Mouse (Mus musculus): ENCODE measurements around the gene Adcy1.

Gene Adcy1

DNA sequence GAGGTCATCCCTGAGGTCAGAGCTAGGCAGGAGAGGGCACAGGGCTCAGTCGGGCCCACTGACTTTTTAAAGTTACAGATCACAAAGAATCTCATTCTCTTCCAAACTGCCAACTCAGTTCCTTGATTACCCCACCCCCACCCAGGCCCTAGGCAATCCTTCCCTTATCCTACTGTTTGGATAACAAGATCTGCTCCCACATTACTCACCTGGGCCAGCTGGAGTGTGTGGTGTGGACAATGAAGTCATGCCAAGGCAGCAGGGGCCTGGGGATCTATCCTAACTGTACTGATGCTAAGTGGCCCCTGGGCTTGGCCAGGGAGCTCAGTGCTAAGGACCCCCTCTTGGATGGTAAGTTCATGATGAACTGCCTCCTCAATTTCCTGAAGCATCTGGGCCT lies 121.1 kb downstream of the Adcy1 start:
- DNase-seq (ENCODE audit: low read depth, low spot score): no peak

DNA sequence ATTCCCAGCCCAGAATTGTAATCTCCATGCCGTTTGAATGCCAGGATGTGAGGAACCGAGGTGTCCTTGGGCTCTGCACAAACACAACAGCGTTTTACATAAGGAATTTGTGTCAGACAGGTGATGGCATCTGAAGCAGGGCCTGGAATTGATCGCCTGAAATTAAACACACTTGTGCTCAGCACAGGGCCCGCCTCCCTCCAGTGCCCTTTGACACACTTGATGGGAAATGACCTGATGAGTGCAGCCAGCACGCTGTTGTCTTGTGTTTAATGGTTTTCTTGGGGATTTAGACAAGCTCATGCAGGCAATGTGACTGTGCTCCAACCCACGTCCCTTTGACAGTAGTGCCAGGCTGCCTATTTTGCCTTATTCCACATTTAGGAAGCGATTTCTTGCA lies 124.2 kb downstream of the Adcy1 start:
- DNase-seq (ENCODE audit: low read depth, low spot score): no peak

DNA sequence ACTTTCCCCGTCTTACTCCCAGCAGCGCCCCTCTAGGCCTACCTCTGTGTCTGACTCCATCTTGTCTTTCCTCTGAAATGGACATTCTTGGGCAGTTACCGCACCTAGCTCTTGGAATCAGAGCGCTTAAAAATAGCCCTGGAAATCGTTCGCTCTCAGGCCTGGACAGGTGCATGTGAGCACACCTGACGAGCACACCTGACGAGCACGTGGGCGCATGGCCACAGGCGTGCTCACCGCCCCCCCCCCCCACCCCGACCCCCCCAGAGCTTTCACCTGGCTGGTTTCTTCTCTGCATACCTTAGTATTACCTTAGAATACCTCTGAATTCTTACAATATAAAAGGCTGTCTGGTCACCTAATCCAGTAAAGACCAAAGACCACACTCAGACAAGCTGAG lies 125.2 kb downstream of the Adcy1 start, which contains the start of gene Gm11985:
Gene Gm11985 (minus strand): TSS at position 101 of the 400 bp plus-strand sequence.
- no peak for DNase-seq (ENCODE audit: low read depth, low spot score)

DNA sequence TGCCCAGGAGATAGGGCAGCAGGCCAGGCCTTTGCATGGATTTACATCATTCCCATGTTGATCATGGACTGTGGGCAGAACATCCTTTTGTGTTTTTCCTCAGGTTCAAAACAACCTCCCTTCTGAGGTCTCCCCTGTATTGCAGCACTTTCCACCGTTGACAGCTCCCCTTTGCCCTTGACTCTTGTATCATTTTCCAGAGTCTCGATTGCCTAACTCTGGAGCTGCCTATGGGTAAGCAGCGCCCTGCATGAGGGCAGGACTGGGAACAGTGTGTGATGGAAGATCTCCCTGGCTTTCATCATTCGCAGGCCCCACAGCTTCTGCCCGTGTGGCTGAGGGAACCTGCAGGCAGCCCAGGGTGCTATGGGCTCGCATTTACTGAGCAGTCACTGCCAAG lies 129.4 kb downstream of the Adcy1 start:
- no peak for DNase-seq (ENCODE audit: low read depth, low spot score)

DNA sequence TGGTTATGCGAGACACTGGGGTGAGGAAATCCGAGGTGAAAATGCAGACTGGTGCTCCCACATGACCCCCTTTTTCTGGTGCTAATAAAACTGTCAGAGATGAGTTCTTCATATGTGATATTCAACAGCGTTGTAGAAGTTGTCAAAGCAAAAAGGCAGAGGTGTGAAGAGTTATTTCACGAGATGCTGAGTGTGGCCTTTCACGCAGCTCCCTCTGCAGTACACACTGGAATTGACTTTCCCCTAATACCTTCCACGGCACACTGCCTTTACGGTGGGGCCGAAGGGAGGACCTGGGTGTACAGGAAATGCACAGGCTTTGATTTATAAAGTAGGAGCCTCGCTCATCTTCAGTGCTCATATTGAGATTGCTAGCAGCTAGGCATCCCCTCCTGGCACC lies 129.8 kb downstream of the Adcy1 start:
- DNase-seq (ENCODE audit: low read depth, low spot score): no peak

DNA sequence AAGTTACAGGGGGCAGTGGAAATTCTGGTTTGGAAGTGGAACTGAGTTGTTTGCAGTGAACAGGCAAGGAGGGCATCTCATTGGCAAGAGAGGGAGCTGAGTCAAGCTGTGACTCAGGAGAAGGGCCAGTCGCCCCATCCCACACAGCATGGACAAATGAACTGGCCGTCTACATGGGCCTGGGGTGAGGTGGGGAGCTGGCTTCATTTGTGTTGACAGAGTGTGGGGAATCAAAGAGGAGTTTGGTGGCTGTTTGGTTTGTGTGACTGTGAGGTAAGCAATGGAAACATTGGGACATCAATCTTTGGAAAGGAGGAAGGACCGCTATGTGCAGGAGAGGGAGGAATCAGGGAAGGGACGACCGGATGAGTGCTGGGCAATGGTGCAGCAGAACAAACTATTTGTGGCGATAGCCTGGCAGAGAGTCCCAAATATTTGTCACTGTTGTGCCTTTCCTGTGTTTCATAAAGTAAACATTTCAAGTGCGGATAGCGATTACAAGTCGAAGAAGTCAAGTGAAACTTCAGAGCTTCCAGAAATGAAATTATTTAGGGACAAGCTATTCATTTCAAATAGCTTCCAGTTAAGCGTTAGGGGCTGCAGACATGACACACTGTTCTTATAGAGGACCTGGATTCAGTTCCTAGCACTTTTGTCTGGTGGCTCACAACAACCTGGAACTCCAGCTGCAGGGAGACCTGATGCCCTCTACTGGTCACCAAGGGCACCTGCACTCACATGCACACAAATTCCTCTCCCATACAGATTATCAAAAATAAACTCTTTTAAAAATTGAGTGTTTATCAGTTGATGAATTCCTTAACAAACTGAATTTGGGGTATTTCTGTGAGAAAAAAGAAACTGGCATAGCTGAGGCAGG lies 131.4 kb downstream of the Adcy1 start:
- DNase-seq (ENCODE audit: low read depth, low spot score): no peak

DNA sequence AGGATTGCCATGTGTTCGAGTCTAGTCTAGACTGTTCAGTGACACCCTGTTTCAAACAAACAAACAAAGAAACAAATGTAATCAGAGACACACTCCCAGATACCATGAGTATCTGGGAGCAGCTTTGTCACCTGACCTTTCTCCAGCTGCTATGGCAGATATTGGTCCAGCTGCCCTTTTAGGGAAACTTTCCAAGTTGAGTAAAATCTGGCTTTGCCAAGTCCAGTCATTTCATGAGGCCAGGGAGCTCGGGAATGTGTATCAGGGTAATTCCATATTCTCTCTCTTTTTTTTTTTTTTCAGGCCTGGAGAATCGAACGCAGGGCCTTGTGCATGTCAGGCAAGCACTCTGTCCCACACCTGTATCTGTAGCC lies 132.0 kb downstream of the Adcy1 start:
- DNase-seq (ENCODE audit: low read depth, low spot score): no peak

DNA sequence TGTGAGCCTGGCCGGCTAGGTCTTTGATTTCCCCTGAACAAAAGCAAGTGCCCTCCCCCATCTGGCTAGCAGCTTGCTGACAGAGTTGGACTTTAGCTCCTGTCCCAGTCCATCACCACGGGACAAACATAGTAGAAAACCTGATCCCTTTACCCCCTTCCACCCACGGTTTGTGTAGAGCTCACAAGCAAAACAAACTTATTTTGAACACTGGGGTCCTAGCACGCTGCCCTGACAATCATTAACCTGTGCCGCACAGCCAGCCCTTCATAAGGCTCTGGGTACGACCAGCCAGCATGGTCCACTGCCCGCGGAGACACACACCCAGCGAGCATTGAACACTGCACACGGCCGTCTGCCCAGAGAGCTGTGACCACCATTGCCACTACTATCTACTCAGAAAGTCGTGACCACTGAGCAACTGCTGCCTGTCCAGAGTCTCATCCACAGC lies 134.2 kb downstream of the Adcy1 start, which contains the start of gene Igfbp1:
Gene Igfbp1 (plus strand): TSS at position 292 of the 451 bp plus-strand sequence.
- DNase-seq (ENCODE audit: low read depth, low spot score): no peak

DNA sequence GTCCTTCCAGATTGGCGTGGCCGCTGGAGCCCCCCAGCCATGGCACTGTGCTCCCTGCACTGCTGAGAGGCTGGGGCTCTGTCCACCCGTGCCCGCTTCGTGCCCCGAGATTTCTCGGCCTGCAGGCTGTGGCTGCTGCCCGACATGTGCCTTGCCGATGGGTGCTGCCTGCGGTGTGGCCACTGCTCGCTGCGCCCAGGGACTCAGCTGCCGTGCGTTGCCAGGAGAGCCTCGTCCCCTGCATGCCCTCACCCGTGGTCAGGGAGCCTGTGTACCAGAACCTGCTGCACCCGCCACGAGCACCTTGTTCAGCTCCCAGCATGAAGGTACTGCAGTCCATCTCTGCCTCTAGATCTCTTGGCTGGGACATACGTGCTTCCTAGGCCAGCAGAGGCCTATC lies 134.7 kb downstream of the Adcy1 start:
- DNase-seq (ENCODE audit: low read depth, low spot score): no peak

DNA sequence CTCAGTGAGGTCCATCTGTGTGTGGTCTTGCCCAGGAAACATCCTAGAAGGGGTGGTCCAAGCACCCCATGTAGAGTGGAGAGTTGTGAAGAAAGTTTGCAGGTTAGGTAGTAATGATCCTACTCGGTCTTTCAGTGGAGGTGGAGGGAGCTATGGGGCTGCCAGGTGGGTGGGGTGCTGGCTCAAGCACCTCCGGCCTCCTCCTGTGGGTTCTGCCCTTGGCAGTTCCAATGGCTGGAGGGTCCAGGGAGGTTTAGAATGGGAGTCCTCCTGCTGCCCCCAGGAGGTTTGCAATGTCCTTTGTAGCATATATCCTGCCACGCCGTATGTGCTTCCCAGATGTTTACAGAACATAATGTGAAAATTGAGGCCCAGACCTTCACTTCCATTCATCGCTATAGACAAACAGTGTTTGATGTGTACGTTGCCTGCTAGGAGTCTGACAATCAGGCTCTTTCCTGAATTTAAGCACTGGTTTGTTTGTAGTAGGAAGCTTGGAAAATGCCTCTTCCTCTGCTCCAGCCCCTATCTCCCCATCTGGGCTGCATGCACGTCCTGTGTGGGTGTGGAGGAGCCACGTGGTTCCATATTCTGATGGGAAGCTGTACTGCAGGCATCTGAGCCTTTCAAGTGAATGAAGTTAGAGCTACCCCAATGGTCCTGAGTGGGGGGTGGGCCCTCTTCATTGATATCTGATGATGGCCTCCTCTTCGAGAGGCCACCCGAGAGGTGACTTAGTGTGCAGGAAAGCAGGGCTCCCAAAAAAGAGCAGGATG lies 135.4 kb downstream of the Adcy1 start:
- DNase-seq (ENCODE audit: low read depth, low spot score): no peak

DNA sequence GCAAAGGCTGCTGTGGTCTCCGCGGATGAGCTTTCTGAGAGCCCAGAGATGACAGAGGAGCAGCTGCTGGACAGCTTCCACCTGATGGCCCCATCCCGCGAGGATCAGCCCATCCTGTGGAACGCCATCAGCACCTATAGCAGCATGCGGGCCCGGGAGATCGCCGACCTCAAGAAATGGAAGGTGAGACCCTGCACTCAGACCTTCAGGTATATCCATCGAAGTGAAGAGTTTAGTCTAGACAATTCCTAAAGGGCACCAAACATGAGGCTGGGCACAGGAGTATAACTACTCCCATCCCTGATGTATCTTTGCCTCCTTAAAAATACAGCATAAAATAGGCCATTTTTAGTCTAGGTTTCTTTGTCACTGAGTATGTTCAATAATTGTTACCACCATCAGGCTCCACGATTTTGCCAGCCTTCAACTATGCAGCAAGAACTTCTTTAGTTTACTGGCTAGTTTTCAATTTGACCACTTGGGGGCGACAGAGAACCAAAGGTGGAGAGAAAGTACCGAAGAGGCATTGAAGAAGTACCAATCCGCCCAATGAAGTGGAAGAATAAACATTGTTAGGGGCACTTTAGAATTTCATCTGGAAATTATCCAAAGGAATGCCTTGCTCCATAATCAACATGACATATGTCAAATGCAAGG lies 136.6 kb downstream of the Adcy1 start:
- DNase-seq (ENCODE audit: low read depth, low spot score): peak; percentile 28

DNA sequence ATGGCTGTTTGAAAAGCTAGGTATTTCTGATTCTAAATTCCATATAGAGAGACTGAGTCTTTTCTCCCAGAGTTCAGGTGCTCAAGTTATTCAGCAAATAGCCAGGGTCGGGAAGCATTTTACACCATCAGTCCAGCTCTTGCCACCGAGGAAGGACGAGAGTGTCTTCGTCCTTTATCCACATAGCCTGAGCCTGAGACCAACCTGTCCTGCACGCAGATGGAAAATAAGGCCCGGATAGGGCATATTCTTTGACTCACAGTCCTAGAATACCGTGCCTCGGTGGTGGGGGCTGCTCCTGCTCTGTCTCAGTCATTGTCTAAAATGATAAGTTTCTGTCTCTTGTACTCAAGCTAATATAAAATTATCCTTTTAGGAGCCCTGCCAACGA lies 137.1 kb downstream of the Adcy1 start:
- DNase-seq (ENCODE audit: low read depth, low spot score): no peak

DNA sequence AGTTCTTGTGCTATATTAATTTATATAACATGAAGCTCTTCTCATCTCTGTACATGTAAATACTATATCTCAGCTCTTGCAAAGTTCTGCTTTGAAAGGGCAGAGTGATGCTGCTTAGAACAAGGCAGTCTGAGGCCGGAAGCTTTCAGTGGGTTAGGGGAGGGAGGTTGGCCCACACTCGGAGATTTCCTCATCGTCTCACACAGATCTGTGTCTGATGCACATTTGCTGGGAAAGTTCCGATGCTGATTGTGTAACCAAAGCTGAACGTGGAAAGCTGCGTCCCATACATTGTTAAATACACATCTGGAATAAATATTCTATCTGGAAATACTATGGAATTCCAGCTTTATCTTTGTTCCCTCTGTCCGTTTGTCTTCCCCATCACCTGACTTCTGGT lies 138.9 kb downstream of the Adcy1 start:
- DNase-seq (ENCODE audit: low read depth, low spot score): no peak

DNA sequence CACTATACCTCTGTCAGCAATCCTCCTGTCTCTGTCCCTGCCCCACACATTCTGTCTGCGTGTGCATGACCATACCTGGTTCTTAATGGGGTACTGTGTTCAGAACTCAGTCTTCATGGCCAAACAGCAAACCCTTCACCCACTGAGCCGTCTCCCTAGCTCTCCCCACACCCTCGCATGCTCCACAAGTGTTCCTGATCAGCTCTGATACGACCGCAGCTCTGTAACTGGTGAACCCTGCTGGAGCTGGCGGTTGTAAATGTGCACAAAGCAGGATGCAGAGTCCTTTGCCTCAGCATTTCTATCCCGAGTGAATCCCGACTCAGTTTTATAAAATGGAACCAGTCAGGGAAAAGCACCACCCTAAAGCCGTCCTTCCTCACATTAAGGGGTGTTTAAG lies 140.6 kb downstream of the Adcy1 start:
- no peak for DNase-seq (ENCODE audit: low read depth, low spot score)

DNA sequence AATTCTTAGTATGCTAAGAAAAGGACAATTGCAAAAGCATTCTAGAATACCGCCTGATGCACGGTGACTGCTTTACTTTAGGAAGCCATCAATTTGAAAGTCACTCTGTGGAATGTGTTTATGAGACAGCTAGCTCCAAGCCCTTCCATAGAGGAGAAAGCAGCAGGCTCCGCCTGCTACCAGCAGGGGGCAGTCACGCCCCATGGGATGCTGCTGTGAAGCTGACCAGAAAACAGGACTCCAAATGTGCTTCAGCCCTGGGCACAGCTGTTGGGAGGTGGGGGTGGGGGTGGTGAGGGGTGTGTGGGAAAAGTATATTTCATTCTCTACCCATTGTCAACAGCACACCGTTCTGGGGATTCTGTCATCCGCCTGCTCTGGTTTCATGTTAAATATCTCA lies 147.1 kb downstream of the Adcy1 start:
- DNase-seq (ENCODE audit: low read depth, low spot score): no peak

DNA sequence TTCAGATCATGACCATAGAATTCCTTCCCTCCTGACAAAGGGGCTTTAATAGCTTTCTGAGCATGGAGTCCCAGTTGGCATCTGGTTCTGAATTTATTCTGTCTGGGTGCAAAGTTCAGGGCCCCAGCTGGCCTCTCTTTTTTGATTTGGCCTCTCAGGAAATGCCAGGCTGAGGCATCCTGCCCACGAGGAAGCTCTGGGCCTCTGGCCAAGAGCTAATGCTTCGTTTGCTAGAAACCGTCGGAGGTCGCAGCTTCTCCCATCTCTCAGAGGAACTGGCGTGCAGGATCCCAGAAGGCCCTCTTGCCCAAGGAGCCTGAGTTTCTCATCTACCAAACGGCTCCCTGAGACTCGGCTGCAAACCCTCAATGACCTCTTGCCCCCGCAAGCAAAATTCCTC lies 147.9 kb downstream of the Adcy1 start:
- no peak for DNase-seq (ENCODE audit: low read depth, low spot score)

DNA sequence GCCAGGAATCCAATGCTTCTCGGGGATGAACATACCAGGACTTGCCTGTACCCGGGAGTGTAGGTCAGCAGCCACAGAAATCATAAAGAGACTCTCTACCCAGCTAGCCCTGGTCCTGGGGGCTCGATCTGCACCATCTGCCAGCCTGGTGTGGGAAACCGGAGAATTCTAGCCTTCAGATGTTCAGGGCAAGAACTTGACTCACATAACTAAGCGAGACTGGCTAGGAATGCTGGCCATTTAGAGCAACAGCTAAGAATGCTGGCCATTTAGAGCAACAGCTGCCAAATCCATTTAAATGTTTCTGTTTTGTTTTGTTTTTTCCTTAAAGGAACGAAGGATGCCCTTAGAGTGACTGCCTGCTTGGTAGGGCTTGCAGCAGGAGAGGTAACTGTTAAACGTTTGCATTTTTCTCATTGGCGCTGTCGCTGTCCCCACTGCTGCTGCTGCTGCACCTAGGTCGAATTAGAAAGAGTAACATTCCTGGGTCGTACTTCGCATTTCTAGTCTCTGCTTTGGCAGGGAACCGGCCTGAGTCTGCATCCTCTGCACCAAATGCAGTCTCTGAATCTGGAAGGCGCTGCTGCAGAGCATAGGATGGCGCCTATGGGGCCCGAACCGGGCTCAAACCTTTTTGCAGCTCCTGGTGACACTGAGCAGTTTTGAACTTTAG lies 149.0 kb downstream of the Adcy1 start:
- DNase-seq (ENCODE audit: low read depth, low spot score): no peak

DNA sequence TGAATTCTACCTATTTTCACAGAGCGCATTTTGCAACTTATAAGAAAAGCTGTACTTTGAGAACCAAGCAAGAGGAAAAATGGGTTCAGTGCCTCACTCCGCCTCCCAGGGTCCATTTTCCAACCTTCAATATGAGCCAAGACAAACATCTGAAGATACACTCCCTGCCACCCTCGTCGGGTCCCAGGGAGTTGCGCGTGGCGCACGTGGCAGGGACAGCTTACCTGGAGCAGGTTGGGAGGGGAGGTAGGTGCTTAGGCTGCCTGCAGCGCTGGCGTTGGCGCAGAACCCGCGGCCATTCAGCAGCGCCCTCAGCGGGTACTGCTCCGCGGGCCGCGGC lies 149.8 kb downstream of the Adcy1 start:
- no peak for DNase-seq (ENCODE audit: low read depth, low spot score)

DNA sequence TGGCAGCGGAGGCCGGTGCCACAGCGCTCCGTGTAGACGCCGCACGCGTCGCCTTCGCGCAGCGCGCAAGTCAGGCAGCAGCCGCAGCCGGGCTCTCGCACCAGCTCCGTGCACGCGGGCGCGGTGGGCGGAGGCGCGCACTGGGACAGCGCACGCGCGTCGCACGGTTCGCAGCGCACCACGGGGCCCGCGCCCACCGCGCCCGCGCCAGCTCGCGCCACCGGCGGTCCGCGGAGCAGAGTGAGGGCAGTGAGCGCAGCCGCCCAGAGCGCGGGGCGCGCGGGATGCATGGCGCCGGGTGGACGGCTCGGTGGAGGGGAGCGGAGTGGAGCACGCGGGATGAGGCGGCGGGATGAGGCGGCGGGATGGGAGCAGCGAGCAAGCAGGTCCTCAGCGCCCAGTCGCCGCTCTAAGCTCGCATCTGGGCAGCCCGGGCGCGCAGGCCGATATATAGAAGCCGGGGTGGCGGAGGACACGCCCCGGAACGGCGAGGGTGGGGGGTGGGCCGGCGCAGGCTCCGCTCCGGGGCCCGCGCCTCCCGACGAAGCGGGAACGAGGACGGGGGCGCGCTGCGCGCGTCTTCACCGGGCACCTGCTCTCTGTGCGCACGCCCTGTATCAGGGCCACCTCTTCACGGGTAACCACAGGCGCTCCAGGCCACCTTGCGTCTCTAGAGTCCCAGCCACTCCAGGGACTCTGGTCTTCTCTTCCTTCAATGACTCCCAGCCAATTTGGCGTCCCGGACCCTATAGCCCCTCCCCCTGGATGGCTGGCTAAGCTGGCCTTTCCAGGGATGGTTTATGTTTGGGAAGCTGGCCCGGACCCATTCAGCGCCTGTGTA lies 150.4 kb downstream of the Adcy1 start, which contains the start of gene Igfbp3:
Gene Igfbp3 (minus strand): TSS at position 423 of the 841 bp plus-strand sequence.
- DNase-seq (ENCODE audit: low read depth, low spot score): no peak

DNA sequence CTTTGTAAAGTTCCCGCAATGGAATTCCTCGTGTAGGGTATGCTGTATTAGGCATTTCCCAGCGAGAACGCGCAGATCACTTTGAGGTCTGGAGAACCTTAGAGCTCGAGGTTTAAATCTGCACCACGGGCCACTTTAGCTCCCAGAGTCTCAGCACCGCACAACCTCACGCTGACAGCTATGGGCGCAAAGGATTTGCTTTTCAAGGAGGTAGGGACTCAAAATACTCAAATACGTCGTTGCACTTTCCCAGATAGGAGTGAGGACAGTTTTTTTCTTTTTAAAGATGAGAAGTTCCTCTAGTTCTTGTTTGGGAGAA lies 151.0 kb downstream of the Adcy1 start:
- no peak for DNase-seq (ENCODE audit: low read depth, low spot score)

DNA sequence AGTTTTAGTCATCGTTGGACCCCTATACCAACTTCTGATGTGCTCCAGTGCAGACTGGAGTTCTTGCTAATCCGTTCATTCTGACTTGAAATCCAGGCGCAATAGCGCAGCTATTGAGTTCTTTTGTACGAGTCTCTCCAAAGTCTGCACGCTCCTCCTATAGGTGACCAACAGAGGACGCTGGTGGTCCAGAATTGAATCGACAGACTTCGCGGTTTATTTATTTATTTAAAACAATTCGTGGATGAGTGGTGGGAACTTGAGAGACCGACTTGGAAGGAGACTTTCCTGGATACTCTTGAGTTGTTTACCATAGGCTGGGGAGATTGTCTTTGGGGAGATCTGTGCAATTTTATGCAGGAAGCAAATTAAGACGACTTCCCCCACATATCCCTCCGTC lies 151.5 kb downstream of the Adcy1 start:
- no peak for DNase-seq (ENCODE audit: low read depth, low spot score)

All from c-Kit-negative CD71-positive TER-119-positive erythroid progenitor cells, embryonic 14.5 days (primary cell).